Mouse (Mus musculus): ENCODE measurements at regions not wholly inside any gene's neighbourhood (a gene's known extent, or its start where the extent isn't known, plus 50 kb on each side); places are given as distances from the start of the nearest gene placed in this dataset.

- in situ Hi-C loops (cut with MboI; ENCODE audit: low pct_ligation_motif_present, low pct_unique_long_range_greater_than_20kb, low sequenced_read_pairs): no loop called here
- peaks cover 7 to 39% of the 10 kb centered on the region in 2 experiments for H3K4me1 ChIP-seq (ENCODE audit: control insufficient read depth in 1 of 2, insufficient read depth in 2 of 2)
- dilution Hi-C loops (cut with MboI; ENCODE audit: extremely low pct_ligation_motif_present, extremely low pct_unique_long_range_greater_than_20kb, low sequenced_read_pairs): no loop called here
- DNase-seq (ENCODE audit: extremely low read depth): no peak
- no peak overlapping the region for H3K9ac ChIP-seq (ENCODE audit: insufficient read depth, low read depth)
- no peak overlapping the region for H3K27ac ChIP-seq (ENCODE audit: insufficient read depth, low read depth)
- H3K4me2 ChIP-seq (ENCODE audit: insufficient read depth, low read depth, poor library complexity, severe bottlenecking): no peak overlapping the region
- no peaks in the 10 kb centered on the region for H3K79me2 ChIP-seq (replicated peaks; ENCODE audit: control insufficient read depth, extremely low read depth, insufficient read depth, poor library complexity, severe bottlenecking)
- TF ChIP-seq JUND (conservative IDR thresholded peaks at IDR 0.05; ENCODE audit: low read depth, low read length) (no peak), HCFC1 (IDR thresholded peaks at IDR 0.05; ENCODE audit: low read depth, low read length) (no peak), MYC (IDR thresholded peaks at IDR 0.05; ENCODE audit: low read depth, low read length) (no peak), GABPA (IDR thresholded peaks at IDR 0.05; ENCODE audit: insufficient replicate concordance, low read depth, low read length) (no peak), E2F4 (IDR thresholded peaks at IDR 0.05; ENCODE audit: insufficient replicate concordance, low read depth, low read length) (no peak), EP300 (IDR thresholded peaks at IDR 0.05; ENCODE audit: low read length) (no peak), USF1 (IDR thresholded peaks at IDR 0.05; ENCODE audit: low read depth, low read length) (no peak), TBP (conservative IDR thresholded peaks at IDR 0.05; ENCODE audit: low read depth, low read length) (no peak), KAT2A (IDR thresholded peaks at IDR 0.05; ENCODE audit: insufficient replicate concordance, low read length) (no peak), MEF2A (IDR thresholded peaks at IDR 0.05; ENCODE audit: borderline replicate concordance, low read depth, low read length) (no peak), MAZ (IDR thresholded peaks at IDR 0.05; ENCODE audit: low read depth, low read length) (no peak), UBTF (IDR thresholded peaks at IDR 0.05; ENCODE audit: low read depth, low read length) (no peak), TCF12 (IDR thresholded peaks at IDR 0.05; ENCODE audit: low read depth, low read length) (no peak), ELF1 (IDR thresholded peaks at IDR 0.05; ENCODE audit: low read depth, low read length) (no peak), MAFK (IDR thresholded peaks at IDR 0.05; ENCODE audit: insufficient replicate concordance, low read length) (no peak), SIN3A (IDR thresholded peaks at IDR 0.05; ENCODE audit: low read length) (no peak), NRF1 (IDR thresholded peaks at IDR 0.05; ENCODE audit: low read depth, low read length) (no peak), RAD21 (IDR thresholded peaks at IDR 0.05; ENCODE audit: low read depth, low read length) (no peak)
- H3K4me3 ChIP-seq (replicated peaks in 1 of 3; ENCODE audit: low read depth in 2 of 3, low read length in 2 of 3, poor library complexity in 1 of 3): no peak overlapping the region
- H3K27me3 ChIP-seq (replicated peaks): no peaks in the 10 kb centered on the region
- no peaks in the 10 kb centered on the region for H3K9me3 ChIP-seq (replicated peaks; ENCODE audit: low read length)
- no peaks in the 10 kb centered on the region for H3K36me3 ChIP-seq (replicated peaks in 1 of 2; ENCODE audit: control insufficient read depth in 1 of 2, insufficient read depth in 1 of 2, low read length in 1 of 2)
Measured at GRCm38 (mm10) chr1:177647876-177648275, 81.7 kb upstream of the 1700016C15Rik start.

DNA sequence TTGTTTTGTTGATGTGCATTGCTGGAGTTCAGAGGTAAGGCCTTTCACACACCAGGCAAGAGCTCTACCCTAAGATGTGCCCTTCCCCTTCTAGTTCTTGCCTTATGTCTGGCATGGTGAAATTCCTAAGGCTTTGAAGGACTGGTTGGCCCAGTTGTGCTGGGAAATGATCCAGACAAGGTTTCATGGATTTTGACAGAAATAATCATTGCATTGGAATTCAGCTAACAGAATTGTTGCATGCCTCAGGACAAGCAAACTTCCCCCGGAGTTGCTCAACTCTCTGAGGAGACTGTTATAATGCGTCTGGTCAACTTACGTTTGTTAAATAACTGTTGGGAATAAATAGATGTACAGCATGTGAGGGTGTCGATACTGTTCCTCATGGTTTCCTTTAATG, 80.6 kb upstream of the 1700016C15Rik start:
- dilution Hi-C loops (cut with MboI; ENCODE audit: extremely low pct_ligation_motif_present, extremely low pct_unique_long_range_greater_than_20kb, low sequenced_read_pairs): no loop called here
- in situ Hi-C loops (cut with MboI; ENCODE audit: low pct_ligation_motif_present, low pct_unique_long_range_greater_than_20kb, low sequenced_read_pairs): no loop called here

More for the DNA sequence above, 80.6 kb upstream of the 1700016C15Rik start:
- no peak overlapping the region for H3K4me2 ChIP-seq (ENCODE audit: insufficient read depth, low read depth, poor library complexity, severe bottlenecking)
- no peaks in the 10 kb centered on the region for H3K27me3 ChIP-seq (replicated peaks)
- peaks cover 3 to 28% of the 10 kb centered on the region in 2 experiments for H3K4me1 ChIP-seq (ENCODE audit: control insufficient read depth in 1 of 2, insufficient read depth in 2 of 2)
- H3K4me3 ChIP-seq (replicated peaks in 1 of 3; ENCODE audit: low read depth in 2 of 3, low read length in 2 of 3, poor library complexity in 1 of 3): no peak overlapping the region
- no peaks in the 10 kb centered on the region for H3K36me3 ChIP-seq (replicated peaks in 1 of 2; ENCODE audit: control insufficient read depth in 1 of 2, insufficient read depth in 1 of 2, low read length in 1 of 2)
- no peak overlapping the region for H3K9ac ChIP-seq (ENCODE audit: insufficient read depth, low read depth)
- H3K9me3 ChIP-seq (replicated peaks; ENCODE audit: low read length): no peaks in the 10 kb centered on the region
- H3K79me2 ChIP-seq (replicated peaks; ENCODE audit: control insufficient read depth, extremely low read depth, insufficient read depth, poor library complexity, severe bottlenecking): no peaks in the 10 kb centered on the region
- TF ChIP-seq E2F4 (IDR thresholded peaks at IDR 0.05; ENCODE audit: insufficient replicate concordance, low read depth, low read length) (no peak), JUN (IDR thresholded peaks at IDR 0.05; ENCODE audit: insufficient read depth, low read depth, low read length) (no peak), TBP (conservative IDR thresholded peaks at IDR 0.05; ENCODE audit: low read depth, low read length) (no peak), CHD1 (IDR thresholded peaks at IDR 0.05; ENCODE audit: low read depth, low read length) (no peak), POLR2A (IDR thresholded peaks at IDR 0.05; ENCODE audit: low read depth, low read length) (no peak), GABPA (IDR thresholded peaks at IDR 0.05; ENCODE audit: insufficient replicate concordance, low read depth, low read length) (no peak), SIN3A (IDR thresholded peaks at IDR 0.05; ENCODE audit: low read length) (no peak), NELFE (IDR thresholded peaks at IDR 0.05; ENCODE audit: low read depth, low read length) (no peak), ZMIZ1 (IDR thresholded peaks at IDR 0.05; ENCODE audit: low read depth, low read length) (no peak), ZNF384 (IDR thresholded peaks at IDR 0.05; ENCODE audit: low read depth, low read length) (no peak), KAT2A (IDR thresholded peaks at IDR 0.05; ENCODE audit: insufficient replicate concordance, low read length) (no peak), BHLHE40 (IDR thresholded peaks at IDR 0.05; ENCODE audit: low read depth, low read length) (no peak), PAX5 (IDR thresholded peaks at IDR 0.05; ENCODE audit: low read length) (no peak), MAZ (IDR thresholded peaks at IDR 0.05; ENCODE audit: low read depth, low read length) (no peak), MAFK (IDR thresholded peaks at IDR 0.05; ENCODE audit: insufficient replicate concordance, low read length) (no peak), SMC3 (IDR thresholded peaks at IDR 0.05; ENCODE audit: low read depth, low read length) (no peak), MYC (IDR thresholded peaks at IDR 0.05; ENCODE audit: low read depth, low read length) (no peak), RAD21 (IDR thresholded peaks at IDR 0.05; ENCODE audit: low read depth, low read length) (no peak)
- H3K27ac ChIP-seq (ENCODE audit: insufficient read depth, low read depth): no peak overlapping the region
- DNase-seq (ENCODE audit: extremely low read depth): no peak

All from CH12.LX (cell line).